Mouse (Mus musculus) olfactory bulb, adult 2 months (tissue): Measurements from ENCODE around the gene Acad11.

ENCODE experiments used
- CTCF ChIP-seq: fragments of 200-500 bp; IDR thresholded peaks from 2 replicates; pipeline ENCODE4 v1.5.1; 2012; ENCODE audit warnings: low read depth, mild to moderate bottlenecking, low read length, moderate library complexity; ENCODE audit not compliant: insufficient read depth
- POLR2A ChIP-seq: fragments of 200-500 bp; IDR thresholded peaks from 2 replicates; pipeline ENCODE4 v1.6.1; 2012; ENCODE audit warnings: mild to moderate bottlenecking, low read depth, low read length, moderate library complexity; ENCODE audit not compliant: insufficient read depth

- TF ChIP-seq CTCF (no peak), POLR2A (no peak)
Measured at GRCm38 (mm10) chr9:104146683-104147082, 83.5 kb downstream of the Acad11 start.
